Mouse (Mus musculus): ENCODE data around the gene 1700012B09Rik. TPM values are rescaled to one million over a fixed set of nuclear protein-coding genes. Genes with fewer than 3 reads are reported as not detected.

Gene 1700012B09Rik
- polyA plus RNA-seq, 1 experiment from 2014 or later = 0.26 TPM

DNA sequence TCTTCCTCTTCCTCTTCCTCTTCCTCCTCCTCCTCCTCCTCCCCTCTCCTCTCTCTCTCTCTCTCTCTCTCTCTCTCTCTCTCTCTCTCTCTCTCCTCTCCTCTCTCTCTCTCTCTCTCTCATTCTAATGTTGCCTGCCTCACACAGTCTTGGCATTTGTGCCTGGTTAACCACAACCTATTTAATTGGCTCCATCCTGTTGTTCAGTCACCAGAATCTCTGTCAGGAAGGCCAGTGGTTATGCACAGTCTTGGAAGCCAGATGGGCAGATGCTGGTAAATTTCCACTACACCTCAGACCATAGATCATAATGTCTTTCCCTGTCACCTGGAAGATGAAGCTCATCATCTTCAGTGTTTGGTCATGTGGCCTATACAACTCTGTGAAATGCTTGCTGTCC is 11.6 kb downstream of the 1700012B09Rik start:
- Histone ChIP-seq H3K27ac (no peak overlapping the region), H3K36me3 (no peaks in the 10 kb centered on the region), H3K4me2 (no peak overlapping the region), H3K4me3 (no peak overlapping the region), H3K27me3 (peaks cover 12% of the 10 kb centered on the region; the same call in 1 of the 2 replicates), H3K9ac (no peak overlapping the region), H3K4me1 (replicated peaks) (no peaks in the 10 kb centered on the region), H3K9me3 (replicated peaks) (no peaks in the 10 kb centered on the region)
- no peak for ATAC-seq (replicated peaks; ENCODE audit: insufficient number of reproducible peaks, insufficient read depth, low FRiP score, low read depth)

DNA sequence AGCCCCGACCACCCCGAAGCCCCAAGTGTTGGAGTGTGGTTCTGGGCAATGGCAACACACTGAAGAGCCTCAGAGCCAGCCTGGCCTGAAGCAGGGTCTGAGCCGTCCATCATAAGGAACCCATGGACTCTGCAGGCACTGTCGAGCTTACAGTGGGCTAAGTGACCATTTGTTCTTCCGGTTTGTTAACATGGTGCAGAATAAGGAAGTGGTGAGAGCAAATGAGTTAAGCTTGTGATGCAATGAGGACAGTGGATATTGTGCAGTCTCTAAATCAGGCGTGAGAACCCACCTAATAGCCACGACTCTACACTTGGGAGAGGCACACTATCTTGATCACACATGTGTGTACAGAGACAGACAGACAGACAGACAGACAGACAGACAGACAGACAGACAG is 12.2 kb downstream of the 1700012B09Rik start:
- H3K36me3 ChIP-seq = no peaks in the 10 kb centered on the region
- 60% methylated on average over 7 of the region's 7 CpGs for WGBS
- no peak overlapping the region for H3K4me2 ChIP-seq
- ATAC-seq (replicated peaks; ENCODE audit: insufficient number of reproducible peaks, insufficient read depth, low FRiP score, low read depth) = no peak
- no peak overlapping the region for H3K9ac ChIP-seq
- no peak overlapping the region for H3K4me3 ChIP-seq
- peaks cover 7% of the 10 kb centered on the region; the same call in 1 of the 2 replicates for H3K27me3 ChIP-seq
- no peaks in the 10 kb centered on the region for H3K9me3 ChIP-seq (replicated peaks)
- no peaks in the 10 kb centered on the region for H3K4me1 ChIP-seq (replicated peaks)
- H3K27ac ChIP-seq = no peak overlapping the region

DNA sequence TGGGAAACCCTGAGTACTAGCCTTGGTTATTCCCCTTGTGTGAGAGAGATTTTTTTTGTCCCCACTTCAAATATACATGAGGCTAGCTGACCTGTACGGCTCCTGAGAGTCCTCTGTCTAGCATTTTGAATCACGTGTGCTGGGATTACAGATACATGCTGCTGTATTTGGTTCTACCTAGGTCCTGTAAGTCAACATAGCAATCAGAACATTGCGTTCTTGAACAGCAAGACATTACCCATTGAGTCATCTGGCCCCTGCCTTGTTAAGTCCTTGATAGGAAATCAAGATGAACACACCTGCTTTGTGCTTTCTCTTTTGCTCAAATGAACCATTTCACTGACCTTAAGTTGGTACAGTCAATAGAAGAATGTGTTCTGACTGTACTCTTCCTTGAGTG is 16.4 kb downstream of the 1700012B09Rik start:
- no peak overlapping the region for H3K9ac ChIP-seq
- peaks cover 14% of the 10 kb centered on the region for H3K27me3 ChIP-seq
- no peaks in the 10 kb centered on the region for H3K9me3 ChIP-seq (replicated peaks)
- peaks cover 16% of the 10 kb centered on the region for H3K4me1 ChIP-seq (replicated peaks)
- 72% methylated on average over 3 of the region's 3 CpGs for WGBS
- H3K4me3 ChIP-seq = no peak overlapping the region
- no peak for ATAC-seq (replicated peaks; ENCODE audit: insufficient number of reproducible peaks, insufficient read depth, low FRiP score, low read depth)
- no peak overlapping the region for H3K4me2 ChIP-seq
- H3K27ac ChIP-seq = no peak overlapping the region
- H3K36me3 ChIP-seq = no peaks in the 10 kb centered on the region

DNA sequence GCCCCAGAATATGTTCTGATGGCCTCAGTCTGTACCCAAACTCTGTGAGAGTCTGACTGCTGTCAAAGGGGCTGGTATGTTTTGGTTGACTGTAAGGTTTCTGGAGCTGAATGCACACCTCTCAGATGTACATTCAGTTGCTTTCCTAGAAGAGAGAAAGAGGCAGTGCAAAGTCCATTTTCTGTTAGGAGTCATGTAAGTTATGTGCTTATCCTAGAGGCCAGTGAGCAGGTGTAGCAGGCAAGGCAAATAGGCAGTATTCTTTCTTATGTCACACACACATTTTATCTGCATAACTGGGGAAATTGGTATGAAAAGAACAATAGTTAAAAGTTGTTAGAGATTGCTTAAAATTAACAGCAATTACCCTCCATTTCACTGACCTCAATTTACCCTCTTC is 16.9 kb downstream of the 1700012B09Rik start:
- no peak overlapping the region for H3K27ac ChIP-seq
- no peak overlapping the region for H3K4me2 ChIP-seq
- H3K4me3 ChIP-seq = no peak overlapping the region
- no peaks in the 10 kb centered on the region for H3K36me3 ChIP-seq
- no peaks in the 10 kb centered on the region for H3K9me3 ChIP-seq (replicated peaks)
- H3K27me3 ChIP-seq = peaks cover 14% of the 10 kb centered on the region
- no peak overlapping the region for H3K9ac ChIP-seq
- ATAC-seq (replicated peaks; ENCODE audit: insufficient number of reproducible peaks, insufficient read depth, low FRiP score, low read depth) = no peak
- peaks cover 16% of the 10 kb centered on the region for H3K4me1 ChIP-seq (replicated peaks)

- Histone ChIP-seq H3K9me3 (replicated peaks) (no peaks in the 10 kb centered on the region), H3K9ac (peak within 1 kb of the TSS; percentile 60), H3K27me3 (peaks cover 14% of the 10 kb centered on the region), H3K27ac (no peak within 1 kb of the TSS), H3K4me1 (replicated peaks) (peaks cover 16% of the 10 kb centered on the region), H3K4me3 (peak within 1 kb of the TSS; percentile 60), H3K4me2 (peak within 1 kb of the TSS; percentile 95), H3K36me3 (no peaks in the 10 kb centered on the region)
- WGBS = under 1% methylated on average over 27 of the region's 28 CpGs
- peak; percentile 75 for ATAC-seq (replicated peaks; ENCODE audit: insufficient number of reproducible peaks, insufficient read depth, low FRiP score, low read depth)
Observed at GRCm38 (mm10) chr9:14752001-14752522, 18.8 kb downstream of the 1700012B09Rik start, which contains the start of gene Fut4. TSS of gene Fut4 (minus strand) at chr9:14752393.

DNA sequence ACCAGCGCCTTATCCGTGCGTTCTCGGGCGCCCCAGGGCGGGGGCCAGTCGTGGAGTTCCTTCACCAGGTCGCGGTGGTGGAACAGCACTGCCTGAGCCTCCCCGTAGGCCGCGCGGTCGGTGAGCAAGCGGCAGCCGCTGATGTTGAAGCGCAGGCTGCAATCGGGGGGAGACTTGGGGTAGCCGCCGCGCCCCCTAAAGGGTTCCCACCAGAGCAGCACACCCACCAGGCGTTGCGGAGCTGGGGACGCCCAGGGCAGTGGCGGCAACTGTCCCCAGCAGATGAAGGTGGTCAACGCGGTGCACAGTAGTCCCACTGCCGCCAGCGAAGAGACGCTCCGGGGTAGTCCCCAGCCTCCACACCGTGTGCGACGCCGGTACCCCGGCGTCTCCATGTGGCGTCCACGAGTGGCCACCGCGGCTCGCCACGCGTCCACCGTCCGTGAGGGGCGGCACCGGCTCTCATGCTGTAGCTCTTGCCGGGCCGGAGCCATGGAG is 19.3 kb downstream of the 1700012B09Rik start:
- H3K36me3 ChIP-seq = no peaks in the 10 kb centered on the region
- H3K4me3 ChIP-seq = peak overlapping the region; percentile 60
- WGBS = under 1% methylated on average over 50 of the region's 50 CpGs
- H3K9ac ChIP-seq = peak overlapping the region; percentile 60
- peaks cover 16% of the 10 kb centered on the region for H3K4me1 ChIP-seq (replicated peaks)
- peak overlapping the region; percentile 95 for H3K4me2 ChIP-seq
- peak; percentile 70 for ATAC-seq (replicated peaks; ENCODE audit: insufficient number of reproducible peaks, insufficient read depth, low FRiP score, low read depth)
- peaks cover 14% of the 10 kb centered on the region for H3K27me3 ChIP-seq
- H3K27ac ChIP-seq = no peak overlapping the region
- no peaks in the 10 kb centered on the region for H3K9me3 ChIP-seq (replicated peaks)

DNA sequence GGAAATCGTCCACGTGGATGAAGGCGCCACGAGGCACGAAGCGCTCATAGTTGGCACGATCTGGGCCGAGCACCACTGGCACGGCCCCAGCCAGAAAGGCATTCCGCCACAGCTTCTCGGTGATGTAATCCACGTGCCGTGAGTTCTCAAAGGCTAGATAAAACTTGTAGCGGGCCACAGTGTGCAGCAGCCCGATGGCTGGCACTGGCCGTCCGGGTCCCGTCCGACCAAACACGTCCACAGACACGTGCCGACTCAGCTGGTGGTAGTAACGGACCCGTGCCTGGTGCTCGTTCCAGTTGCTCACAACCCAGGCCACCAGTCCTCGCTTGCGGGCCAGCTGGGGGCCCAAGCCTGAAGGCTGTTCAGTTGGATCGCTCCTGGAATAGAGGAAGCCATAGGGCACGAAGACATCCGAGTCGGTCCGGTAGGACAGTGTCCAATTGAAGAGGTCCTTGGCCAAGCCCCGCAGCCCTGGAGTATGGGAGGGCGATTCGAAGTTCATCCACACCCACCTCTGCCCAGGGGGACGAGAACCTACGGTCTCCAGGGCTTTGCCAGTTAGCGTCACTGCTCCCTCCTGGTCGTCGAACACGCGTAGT is 19.8 kb downstream of the 1700012B09Rik start:
- Histone ChIP-seq H3K9ac (peak overlapping the region; percentile 60), H3K4me2 (peak overlapping the region; percentile 95), H3K36me3 (no peaks in the 10 kb centered on the region), H3K27ac (no peak overlapping the region), H3K4me3 (peak overlapping the region; percentile 60), H3K27me3 (peaks cover 14% of the 10 kb centered on the region), H3K9me3 (replicated peaks) (no peaks in the 10 kb centered on the region), H3K4me1 (replicated peaks) (peaks cover 16% of the 10 kb centered on the region)
- no peak for ATAC-seq (replicated peaks; ENCODE audit: insufficient number of reproducible peaks, insufficient read depth, low FRiP score, low read depth)
- WGBS = 47% methylated on average over 42 of the region's 42 CpGs

DNA sequence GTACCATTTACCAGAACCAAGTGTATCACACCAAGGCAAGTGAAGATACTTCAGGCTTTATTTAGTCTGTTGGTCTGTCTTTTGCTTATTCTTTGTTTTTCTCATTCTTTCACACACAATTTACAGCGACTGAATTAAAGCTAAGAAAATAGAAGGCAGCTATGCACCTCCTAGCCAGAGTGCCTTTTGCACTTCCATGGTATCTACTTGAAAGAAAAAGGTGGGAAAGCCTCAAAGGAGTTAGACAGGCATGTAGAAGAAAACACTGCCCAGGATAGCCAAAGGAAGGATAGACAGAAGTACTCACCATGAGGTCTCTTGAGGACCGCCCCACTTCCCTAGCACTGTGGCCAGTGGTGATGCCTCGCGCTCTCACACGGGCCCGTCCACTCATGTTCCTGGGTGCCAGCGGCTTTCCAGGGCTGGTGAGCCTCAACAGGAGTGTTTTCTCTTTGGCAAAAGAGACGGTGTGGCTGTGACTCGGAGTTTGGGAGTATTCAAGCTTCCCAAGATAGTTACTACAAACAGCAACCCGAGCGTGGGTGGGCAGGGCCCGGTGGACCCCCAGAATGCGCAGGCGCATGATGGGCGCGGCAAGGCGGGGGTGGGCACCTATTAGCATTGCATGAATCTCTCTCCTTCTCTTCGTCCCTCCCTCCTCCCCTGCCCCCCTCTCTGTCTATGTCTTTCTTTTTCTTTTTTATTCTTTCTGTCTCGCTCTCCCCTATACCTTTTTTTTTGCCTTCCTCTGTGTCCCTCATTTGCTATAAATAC is 30.5 kb downstream of the 1700012B09Rik start, which contains the start of gene Piwil4:
Piwil4 (minus strand) TSS at position 583 of the 774 bp plus-strand sequence.
- Histone ChIP-seq H3K9me3 (replicated peaks) (no peaks in the 10 kb centered on the region), H3K9ac (no peak within 1 kb of the TSS), H3K27ac (no peak within 1 kb of the TSS), H3K4me3 (no peak within 1 kb of the TSS), H3K27me3 (no peaks in the 10 kb centered on the region), H3K4me2 (no peak within 1 kb of the TSS), H3K36me3 (no peaks in the 10 kb centered on the region), H3K4me1 (replicated peaks) (no peaks in the 10 kb centered on the region)
- ATAC-seq (replicated peaks; ENCODE audit: insufficient number of reproducible peaks, insufficient read depth, low FRiP score, low read depth) = no peak
- 75% methylated on average over 19 of the region's 19 CpGs for WGBS

DNA sequence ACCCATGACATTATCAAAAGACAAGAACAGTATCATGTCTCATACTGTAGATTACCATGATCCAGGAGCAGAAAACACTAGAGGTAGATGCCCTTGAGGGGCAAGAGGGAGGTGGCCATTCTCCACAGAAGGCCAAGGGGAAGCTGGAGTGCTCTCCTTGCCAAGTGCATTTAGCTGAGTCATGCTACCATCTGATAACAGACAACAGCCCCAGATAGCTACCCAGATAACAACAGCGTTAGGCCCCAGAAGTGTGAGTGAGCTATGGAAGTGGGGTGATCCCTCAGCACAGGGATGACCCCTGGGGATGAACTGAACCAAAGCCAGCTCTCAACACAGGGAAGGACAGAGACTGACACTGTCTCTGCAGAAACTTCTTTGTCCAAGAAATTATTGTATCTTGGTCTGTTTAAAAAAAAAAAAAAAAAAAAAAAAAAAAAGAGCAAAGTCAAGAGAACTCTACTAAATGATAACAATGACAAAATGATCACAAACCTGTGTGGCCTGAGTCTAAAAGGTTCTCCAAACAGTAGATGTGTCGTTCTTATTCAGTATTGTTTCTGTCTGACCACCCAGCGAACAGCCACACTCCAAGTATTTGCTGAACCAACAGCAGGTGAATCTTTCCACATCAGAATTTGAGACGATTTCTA is 31.2 kb downstream of the 1700012B09Rik start:
- no peak for ATAC-seq (replicated peaks; ENCODE audit: insufficient number of reproducible peaks, insufficient read depth, low FRiP score, low read depth)
- Histone ChIP-seq H3K27ac (no peak overlapping the region), H3K9ac (no peak overlapping the region), H3K4me1 (replicated peaks) (no peaks in the 10 kb centered on the region), H3K27me3 (no peaks in the 10 kb centered on the region), H3K36me3 (no peaks in the 10 kb centered on the region), H3K9me3 (replicated peaks) (no peaks in the 10 kb centered on the region), H3K4me2 (no peak overlapping the region), H3K4me3 (no peak overlapping the region)
- WGBS = 65% methylated on average over 4 of the region's 4 CpGs

- no peak overlapping the region for H3K4me2 ChIP-seq
- ATAC-seq (replicated peaks; ENCODE audit: insufficient number of reproducible peaks, insufficient read depth, low FRiP score, low read depth) = 0 out of 2 replicates have a peak, but pooled peaks have one; percentile 35
- 0 out of 2 replicates have a peak, but pooled peaks cover 3% of the 10 kb centered on the region for H3K4me1 ChIP-seq (replicated peaks)
- no peak overlapping the region; the same call in 1 of the 2 replicates for H3K27ac ChIP-seq
- H3K27me3 ChIP-seq = 0 out of 2 replicates have a peak, but pooled peaks cover 4% of the 10 kb centered on the region
- no peak overlapping the region for H3K9ac ChIP-seq
- 47% methylated on average over 9 of the region's 9 CpGs for WGBS
- no peaks in the 10 kb centered on the region for H3K36me3 ChIP-seq
- H3K9me3 ChIP-seq (replicated peaks) = no peaks in the 10 kb centered on the region
- H3K4me3 ChIP-seq = no peak overlapping the region
Observed at GRCm38 (mm10) chr9:14730941-14731541, 39.8 kb downstream of the 1700012B09Rik start.

DNA sequence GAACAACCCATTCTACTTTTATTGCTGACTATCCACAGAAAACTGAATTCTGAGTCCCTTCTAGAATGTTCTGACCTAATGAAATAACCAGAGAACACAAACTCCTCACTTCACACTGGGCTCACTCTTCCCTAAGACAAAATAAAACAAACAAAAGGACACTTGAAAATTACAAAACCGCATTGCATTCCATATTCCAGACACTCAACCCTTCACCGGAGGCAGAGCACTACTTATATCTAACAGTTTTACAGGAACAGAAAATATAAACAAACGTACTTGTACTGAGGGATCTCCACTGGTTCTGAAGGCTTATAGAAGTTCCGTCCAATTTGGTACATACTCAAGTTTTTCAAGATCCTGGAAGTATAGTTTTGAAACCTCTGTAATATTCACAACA is 42.5 kb downstream of the 1700012B09Rik start:
- Histone ChIP-seq H3K9ac (no peak overlapping the region), H3K4me3 (no peak overlapping the region), H3K27me3 (0 out of 2 replicates have a peak, but pooled peaks cover 4% of the 10 kb centered on the region), H3K36me3 (no peaks in the 10 kb centered on the region), H3K4me1 (replicated peaks) (0 out of 2 replicates have a peak, but pooled peaks cover 3% of the 10 kb centered on the region), H3K27ac (no peak overlapping the region), H3K4me2 (no peak overlapping the region), H3K9me3 (replicated peaks) (no peaks in the 10 kb centered on the region)
- 72% methylated on average over 4 of the region's 4 CpGs for WGBS
- ATAC-seq (replicated peaks; ENCODE audit: insufficient number of reproducible peaks, insufficient read depth, low FRiP score, low read depth) = no peak
